Mouse (Mus musculus): ENCODE measurements at regions not wholly inside any gene's neighbourhood (a gene's known extent, or its start where the extent isn't known, plus 50 kb on each side); places are given as distances from the start of the nearest gene placed in this dataset.

DNA sequence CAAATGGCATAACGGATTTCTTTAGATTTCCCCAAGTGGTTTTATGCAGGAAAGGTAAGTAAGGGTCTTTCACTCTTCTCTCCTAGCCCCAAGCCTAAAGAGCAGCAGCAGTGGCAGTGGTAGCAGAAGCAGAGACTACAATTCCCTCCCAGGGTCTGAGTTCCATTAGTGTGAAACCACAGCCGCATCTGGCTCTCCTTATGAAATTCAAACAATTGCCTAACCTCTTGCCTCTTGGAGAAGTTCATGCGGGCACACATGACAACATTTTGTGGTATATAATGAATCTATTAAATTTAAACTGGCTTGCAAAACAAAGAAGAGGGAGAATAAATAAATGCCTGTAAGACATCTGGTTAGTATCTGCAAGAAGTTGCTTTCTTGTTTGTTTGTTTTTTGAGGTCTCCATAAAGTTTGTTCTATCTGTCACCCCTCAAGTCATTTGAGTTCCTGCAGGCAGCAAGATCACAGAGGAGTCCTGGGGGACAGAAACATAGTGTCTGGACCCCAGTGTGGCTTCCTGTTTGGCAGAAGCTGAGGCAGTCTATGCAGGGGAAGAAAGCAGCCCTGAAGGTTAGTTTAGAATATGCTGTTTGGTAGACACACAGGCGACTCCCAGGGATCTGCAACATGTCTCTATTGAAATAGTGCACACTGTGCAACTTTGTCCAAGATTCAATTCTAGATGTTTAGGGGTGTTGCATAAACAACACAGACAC, 578.9 kb downstream of the Kctd12 start:
- no peak for DNase-seq (ENCODE audit: low spot score in 2 of 2)

DNA sequence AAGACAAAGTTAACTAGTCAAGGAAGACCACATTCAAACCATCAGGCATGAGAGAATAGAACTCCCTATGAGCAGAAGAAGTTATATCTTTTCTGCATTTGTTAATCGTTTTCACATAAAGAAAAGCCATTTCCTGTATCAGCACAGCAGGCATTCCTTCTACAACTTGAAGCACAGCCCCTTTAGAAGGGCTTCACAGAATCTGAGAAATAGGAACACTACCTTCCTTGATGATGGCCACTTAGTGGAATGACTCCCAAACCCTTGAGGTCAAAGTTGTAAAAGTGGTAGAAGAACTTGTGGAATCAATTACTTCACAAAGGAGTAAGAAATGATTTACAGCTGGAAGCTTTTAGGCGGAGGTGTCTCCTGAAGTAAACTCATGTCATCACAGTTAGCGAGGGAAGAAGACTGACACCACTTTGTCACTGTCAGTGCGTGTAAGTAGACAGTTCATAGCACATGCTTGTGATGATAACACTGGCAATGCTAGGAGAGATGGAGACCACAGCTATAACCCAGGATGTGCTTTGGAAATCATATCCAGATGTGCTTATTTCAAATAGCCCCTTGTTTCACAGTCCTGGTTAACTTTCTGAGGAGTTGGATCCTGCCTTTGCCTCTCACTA, 580.3 kb downstream of the Kctd12 start:
- DNase-seq (ENCODE audit: low spot score in 2 of 2): no peak

DNA sequence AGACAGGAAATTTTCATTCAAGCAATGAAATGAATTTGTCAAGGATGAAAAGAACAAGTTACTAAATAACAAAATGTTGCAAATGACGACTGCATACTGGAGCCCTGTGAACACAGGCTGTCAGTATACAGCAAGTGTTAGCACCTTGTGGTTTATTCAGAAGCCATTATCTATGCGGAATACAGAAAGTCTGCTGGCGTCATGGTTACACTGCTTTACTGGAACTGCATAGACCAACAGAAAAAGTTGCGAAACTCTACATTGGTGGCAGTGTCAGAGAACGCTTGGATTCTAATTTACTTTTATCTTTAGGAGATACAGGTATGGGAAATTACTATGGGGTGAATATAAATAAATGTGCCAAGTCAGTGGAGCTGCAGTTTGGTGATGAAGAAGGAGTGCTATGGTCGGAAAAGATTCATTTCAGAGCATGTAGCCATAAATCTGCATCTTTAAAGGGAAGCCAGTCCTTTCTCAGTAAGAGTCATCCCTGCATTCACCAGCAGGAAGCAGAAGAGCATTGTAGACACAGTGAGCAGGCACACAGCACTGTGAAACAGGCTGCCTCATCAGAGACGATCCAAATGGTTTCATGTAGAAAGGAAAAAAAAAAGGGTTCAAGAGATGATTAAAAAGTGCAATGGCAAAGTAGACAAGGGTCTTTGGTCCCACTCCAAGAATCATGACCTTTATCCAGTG, 586.3 kb downstream of the Kctd12 start:
- no peak for DNase-seq (ENCODE audit: low spot score in 2 of 2)

DNA sequence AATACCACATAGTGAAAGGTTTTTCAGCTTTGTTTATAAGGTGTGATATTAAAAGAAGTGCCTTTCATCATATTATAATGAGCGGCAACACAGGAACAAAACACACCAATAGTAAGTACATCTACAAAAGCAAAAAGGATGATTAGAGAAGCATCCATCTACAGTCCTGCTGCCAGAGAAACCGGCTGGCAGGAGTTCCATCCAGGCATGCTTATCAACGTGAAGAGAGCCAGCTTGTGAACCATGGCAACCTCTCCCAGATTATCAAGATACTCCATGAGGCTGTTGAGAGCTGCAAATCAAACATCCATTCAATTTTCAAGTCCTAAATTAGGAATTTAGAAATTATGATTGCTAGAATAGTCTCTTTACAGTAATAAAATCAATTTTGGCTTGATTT, 590.1 kb downstream of the Kctd12 start:
- no peak for DNase-seq (ENCODE audit: low spot score in 2 of 2)

DNA sequence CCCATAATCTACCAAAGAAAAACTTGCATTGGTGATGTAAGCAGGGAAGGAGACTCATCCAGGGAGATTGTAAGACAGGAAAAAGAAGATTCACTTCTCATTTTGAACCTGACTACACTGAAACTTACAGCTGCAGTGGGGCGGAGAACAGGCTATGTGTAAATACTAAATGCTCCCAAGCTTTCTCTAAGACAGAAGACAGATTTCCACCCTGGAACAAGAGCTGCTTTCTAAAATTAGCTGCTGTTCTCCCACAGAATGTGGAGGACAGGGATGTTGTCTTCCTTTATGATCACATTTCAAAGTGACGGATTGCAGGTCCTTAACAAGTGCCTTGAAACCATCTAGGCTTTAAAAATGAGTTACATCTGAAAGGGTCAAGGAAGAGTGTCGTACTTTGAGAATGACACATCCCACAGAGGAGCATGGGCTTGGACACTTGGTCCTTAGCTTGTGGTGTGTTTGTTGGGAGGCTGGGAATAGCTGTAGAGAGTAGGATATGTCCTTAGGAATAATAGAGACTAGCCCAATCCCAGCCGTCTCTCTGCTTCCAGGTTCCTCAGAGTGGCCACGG, 609.4 kb downstream of the Kctd12 start:
- DNase-seq (ENCODE audit: low spot score in 2 of 2): no peak

DNA sequence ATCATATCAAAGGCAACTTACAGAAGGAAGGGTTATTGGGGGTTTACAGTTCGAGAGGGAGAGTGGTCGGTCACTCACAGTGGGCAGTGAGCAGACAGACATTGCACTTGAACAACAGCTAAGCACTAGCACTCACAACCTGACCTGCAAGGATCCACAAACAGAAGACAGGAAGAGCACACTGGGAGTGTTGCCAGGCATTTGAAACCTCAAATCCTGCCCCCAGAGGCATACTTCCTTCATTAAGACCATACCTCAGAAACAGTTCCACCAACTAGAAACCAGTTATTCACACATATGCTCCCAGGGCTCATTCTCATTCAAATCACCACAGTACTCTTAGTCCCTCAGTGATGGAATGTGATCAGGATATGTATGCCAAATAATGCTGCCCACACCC, 620.8 kb downstream of the Kctd12 start:
- DNase-seq (ENCODE audit: low spot score in 2 of 2): no peak

DNA sequence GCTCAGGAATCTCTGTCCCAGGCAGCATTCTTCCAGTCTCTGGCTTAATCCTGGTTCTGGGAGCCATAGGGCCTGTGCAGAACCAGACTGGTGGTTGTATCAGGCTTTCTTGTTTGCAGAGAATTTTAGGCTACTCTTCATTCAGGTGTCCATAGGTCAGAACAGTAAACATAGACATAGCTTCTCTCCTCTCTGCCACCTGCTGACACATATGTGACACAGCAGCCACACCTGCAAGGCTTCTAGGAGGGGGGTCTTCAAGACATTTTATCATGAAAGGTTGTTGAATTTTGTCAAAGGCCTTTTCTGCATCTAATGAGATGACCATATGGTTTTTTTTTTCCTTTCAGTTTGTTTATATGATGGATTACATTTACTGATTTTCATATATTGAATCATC, 599.7 kb downstream of the Lmo7 start:
- DNase-seq (ENCODE audit: low spot score in 2 of 2): no peak

DNA sequence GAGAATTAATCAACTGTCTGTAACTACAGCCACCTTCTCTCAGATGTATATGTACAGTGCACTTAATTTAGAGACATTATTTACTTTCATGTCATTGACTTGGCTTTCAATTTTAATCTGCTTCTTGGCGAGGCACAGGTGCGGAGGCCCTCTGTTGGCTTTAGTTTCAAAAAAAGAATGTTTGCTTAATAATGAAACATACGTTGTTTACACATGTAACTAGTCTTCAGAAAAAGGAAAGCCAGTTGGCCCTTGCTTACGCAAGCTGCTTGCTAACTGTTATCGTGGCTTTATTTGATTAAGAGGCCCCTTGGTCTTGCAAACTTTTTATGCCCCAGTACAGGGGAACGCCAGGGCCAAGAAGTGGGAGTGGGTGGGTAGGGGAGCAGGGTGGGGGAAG, 576.6 kb downstream of the Lmo7 start:
- no peak for DNase-seq (ENCODE audit: low spot score in 2 of 2)

DNA sequence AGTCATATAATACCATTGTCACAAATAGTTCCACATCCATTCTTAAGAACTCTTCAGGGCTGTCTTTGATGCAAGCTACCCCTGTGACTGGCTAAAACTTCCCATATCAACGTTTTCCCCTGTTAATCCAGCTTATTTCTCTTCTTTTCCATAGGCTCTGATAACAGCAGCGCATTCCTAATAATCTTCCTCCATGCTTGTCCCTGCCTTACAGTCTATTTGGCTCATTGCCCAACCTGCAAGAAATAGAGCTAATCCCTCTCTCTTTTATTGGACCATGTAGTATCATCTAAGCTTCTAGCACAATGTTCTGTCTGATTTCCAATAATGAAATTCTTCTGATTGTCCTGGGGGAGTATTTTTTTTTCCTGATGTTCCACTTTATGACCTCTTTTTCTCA, 573.1 kb downstream of the Lmo7 start:
- DNase-seq (ENCODE audit: low spot score in 2 of 2): no peak

DNA sequence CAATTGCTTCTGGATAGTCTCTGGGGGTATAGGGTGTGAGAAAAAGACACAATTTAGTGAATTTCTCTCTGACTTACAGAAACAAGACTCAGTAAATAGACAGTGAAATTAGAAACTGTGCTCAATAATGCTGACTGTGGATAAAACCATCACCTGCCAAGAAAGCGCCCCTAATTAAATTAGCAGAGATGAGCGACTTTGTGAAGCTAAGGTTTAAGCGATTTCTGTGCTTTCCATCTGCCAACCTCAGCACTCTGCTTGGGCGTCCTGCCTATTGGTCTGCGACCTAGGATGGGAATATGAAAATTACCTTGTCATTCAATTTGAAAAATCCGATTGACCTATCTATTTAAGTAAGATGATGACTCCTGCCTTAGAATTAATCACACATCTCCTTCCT, 570.5 kb downstream of the Lmo7 start:
- DNase-seq (ENCODE audit: low spot score in 2 of 2): no peak

DNA sequence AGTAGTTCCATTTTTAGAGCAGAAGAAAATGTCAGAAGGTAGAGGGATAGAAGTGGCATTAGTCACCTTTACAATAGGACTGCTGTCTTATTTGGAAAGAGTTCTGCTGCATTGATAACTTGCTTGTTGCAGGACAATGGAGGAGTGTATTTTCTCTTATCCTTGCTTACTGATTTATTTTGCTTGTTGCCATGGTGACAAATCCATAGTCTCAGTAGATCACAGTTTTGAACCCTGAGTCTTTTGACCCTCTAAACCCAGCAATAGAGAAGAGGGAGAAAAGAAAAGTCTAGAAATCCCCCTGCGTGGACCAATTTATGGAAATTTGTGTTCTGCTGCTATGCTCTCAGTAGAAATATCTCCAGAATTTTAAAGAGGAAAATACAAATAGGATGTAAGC, 561.6 kb downstream of the Lmo7 start:
- no peak for DNase-seq (ENCODE audit: low spot score in 2 of 2)

DNA sequence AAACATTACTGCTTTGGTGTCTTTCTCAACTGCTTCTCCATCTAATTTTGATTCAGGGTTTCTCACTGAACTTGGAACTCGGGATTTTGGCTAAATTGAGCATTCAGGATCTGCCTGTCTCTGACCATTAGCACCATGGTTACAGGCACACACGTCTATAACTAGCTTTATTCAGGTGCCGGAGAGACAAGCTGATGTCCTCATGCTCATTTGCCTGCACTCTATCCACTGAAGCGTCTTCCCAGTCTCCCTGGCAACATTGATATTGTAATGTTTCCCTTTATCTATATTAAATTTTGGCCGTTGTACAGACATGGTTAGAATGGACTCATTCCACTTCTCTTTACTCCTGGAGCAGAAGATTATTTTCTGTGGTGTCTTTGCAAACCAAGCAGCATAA, 520.3 kb downstream of the Lmo7 start:
- no peak for DNase-seq (ENCODE audit: low spot score in 2 of 2)

DNA sequence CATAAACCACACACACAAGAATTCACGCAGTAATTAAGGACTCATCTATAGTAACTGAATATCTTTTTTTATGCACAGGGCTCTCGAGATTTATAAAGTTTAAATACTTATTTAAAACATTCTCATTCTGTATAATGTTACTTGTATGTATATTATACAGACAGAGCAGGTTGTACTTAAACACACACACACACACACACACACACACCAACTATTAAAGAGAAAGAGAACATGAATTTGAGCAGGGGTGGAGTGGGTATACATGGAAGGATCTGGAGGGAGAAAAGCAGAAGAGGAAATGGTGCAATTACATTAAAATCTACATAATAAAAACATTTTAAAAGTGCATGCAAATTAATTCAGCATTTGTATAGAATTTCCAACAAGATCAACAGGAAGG, 518.8 kb downstream of the Lmo7 start:
- no peak for DNase-seq (ENCODE audit: low spot score in 2 of 2)

DNA sequence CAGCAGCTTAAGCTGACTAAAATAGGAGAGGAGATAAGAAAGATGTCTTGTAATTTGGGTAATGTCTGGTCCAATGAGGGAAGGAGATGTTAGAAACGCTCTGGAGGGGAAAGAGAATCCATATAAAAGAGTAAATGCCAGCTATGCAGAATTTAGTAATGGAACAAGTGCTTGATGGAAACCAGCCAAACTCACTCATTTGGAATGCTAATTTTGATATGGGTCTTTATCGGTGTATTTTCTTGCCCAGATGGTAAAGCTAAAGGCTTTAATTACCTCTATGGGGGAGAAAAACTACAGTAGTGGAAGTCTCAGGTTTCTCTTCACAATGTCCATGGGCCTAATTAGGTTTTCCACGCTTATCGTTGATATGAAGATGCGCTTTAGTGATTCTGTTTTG, 518.3 kb downstream of the Lmo7 start:
- DNase-seq (ENCODE audit: low spot score in 2 of 2): no peak

DNA sequence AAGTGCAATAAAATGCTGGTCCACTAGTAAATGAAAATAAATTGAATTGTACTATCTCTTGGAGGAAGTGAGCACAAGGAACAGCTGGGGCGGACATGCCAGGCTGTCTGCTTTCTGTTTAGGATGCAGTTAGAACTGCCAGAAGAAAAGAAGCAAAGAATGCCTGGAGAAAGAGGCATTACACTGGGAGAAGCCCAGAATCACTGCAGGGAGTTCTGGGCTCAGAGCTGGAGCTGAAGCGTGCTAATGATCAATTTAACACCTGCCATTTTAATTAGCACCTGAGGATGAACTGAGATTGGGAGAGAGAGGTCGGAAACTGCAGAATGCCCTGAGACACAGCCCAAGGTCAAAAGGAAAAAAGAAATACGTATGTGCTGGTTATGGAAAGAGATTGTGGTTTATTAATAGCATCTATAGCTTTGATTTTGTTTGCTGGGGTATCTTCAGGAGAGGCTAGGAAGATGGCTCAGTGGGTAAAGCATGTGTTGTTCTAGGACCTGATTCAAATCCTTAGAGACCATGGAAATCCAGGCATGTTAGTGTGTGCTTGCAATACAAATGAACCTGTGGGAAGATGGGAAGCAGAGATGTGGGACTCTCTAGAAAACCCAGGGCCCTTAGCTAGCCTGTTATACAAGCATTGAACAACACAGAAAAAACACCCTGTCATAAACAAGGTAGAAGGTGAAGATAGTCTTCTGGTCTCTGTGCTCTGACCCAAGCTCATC, 514.2 kb downstream of the Lmo7 start:
- DNase-seq (ENCODE audit: low spot score in 2 of 2): no peak

DNA sequence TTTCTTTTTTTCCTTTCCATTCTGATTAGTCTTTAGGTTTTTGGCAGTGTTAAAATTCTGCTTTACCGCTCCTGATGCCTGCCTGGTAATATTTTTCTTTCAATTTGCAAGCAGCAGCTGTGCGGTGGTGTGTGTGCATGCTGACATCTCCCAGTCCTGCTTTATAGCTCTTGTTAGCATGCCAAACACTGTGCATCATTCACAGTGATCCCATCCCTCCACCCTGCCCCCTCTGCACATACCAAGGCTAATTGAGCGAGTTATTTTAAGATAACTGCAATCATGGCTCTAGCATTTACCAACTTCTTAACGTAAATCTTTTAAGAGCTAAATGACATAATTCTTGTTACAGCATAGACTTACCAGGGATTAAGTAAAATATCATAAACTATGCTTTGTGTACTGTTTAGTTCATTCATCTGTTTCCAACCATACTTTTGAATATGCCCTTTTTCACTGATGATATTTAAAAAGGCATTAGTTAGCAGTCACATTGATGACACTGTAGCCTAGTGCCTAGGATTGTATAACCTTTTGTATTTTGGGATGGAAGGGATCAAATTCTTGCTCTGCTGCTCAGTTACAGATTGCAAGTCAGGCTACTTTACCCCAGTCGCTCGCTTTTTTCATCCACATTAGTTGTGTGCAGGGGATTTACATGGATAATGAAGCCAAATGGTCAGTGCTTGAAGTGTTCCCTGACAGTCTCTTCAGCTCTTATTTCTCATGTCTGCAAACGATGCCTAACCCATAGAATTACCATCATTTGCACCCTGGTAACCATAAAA, 487.0 kb downstream of the Lmo7 start:
- no peak for DNase-seq (ENCODE audit: low spot score in 2 of 2)

DNA sequence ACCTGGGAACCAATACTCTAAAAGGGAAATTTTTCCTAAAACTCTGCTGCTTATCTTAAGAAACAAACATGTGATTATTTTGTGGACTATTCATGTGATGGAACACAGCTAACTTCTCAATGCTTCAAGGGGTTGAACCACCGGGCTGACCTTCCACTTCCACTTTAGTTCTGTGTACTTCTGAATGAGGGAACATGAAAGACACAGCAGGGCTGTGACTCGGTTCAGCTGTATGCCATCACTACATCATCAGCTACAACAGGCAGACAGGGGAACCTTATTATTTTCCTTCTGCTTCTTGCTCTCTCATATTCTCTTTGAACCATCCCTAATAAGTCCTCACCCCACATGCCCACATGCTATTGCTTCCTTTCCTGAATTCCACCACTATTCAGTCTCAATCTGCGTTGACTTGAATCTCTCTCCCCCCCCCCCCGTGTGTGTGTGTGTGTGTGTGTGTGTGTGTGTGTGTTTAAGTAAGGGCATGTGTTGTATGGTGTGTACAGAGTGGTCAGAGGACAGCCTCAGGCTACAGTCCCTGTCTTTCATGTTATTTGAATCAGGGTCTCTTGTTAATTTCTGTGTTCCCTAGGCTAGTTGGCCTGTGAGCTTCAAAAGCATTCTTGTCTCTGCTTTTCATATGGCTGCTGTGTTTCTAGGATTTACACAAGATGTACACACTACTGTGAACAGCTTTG, 485.7 kb downstream of the Lmo7 start:
- DNase-seq (ENCODE audit: low spot score in 2 of 2): no peak

DNA sequence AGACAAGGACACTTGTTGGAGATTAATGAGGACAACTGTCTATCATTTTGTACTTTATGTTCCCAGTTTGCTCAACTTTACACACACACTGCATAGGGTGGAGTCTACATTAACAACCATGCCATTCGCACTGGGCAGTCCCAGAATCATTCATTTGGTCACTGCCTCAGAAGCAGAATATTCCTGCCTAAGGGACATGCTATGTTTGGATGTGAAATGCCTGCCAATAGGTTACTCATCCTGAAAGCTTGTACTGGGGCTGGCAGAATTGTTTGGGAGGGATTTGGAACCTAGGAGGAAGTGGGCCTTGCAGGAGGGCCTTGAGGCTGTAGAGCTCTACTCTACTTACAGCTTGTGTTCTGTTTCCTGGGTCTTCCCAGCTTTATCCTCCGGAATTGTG, 482.3 kb downstream of the Lmo7 start:
- no peak for DNase-seq (ENCODE audit: low spot score in 2 of 2)

DNA sequence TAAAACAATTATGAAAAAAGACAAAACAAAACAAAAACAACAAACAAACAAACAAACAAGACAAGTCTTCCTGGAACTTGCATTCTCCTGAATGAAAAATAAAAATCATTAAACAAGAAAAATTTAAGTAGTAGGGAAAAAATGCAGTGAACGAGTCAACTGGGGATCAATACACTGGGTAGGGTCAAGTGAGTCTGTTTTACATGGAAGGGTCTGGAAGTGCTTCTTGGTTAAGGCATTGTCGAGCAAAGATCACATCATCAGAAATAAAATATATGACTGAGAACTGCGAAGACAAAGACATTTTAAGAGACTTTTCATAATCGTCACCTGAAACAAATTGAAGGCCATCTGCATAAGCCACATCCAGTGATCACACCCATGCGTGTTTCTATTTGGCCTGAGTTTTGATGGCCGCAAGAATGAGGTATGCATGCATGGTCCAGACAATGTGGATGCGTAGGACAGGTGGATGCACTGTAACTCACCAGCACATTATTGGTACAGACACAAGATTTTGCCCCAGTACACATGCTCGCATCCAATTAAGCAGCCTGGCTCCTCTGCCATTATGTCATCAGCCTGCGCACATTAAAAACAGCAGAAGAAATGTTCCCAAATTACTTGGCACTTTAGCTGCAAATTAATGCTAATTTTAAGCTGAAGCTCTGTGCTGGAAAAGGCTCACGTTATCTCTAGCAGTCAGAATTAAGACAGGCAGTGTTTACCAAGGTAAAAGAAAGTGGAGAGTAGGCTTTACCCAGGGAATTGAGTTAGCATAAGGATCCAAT, 475.3 kb downstream of the Lmo7 start:
- DNase-seq (ENCODE audit: low spot score in 2 of 2): no peak

DNA sequence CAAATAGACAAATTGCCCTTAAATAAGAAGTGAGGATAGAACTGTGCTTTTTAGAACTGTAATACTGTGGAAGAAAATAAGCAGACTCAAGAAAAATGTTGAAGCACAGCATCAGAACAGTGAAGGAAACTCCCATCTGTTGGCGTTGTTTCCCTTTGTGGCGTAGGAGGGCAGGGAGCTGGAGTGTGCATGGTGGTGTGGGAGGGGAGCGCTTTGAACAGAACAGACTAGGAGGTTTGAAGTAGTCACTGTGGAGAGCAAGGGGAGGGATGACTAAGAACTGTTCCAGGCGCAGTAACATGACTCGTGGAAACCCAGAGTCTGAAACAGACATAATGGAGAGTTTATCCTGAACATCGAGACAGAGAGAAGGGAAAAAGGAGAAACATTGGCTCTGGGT, 469.7 kb downstream of the Lmo7 start:
- DNase-seq (ENCODE audit: low spot score in 2 of 2): no peak
